Mouse (Mus musculus) forebrain, embryonic 15.5 days (tissue): ENCODE measurements around the gene Oaz1. TPM values are rescaled to one million over a fixed set of nuclear protein-coding genes. Genes with fewer than 3 reads are reported as not detected.

Experiments used
- ATAC-seq: fragments of 200-750 bp; cut with Nextera tagmentation; replicated peaks from 2 replicates; pipeline ENCODE4 v1.8.0; 2017; ENCODE audit warnings: mild to moderate bottlenecking, moderate TSS enrichment, moderate library complexity
- H3K27ac ChIP-seq: fragments of 300-500 bp; sonication (generic); replicated peaks from 2 replicates; pipeline ENCODE4 v1.5.1; 2015; ENCODE audit warnings: mild to moderate bottlenecking, inconsistent platforms
- H3K27me3 ChIP-seq: fragments of 300-500 bp; sonication (generic); 2 replicates; pipeline ENCODE4 v1.6.1; 2015; ENCODE audit warnings: inconsistent platforms
- H3K36me3 ChIP-seq: fragments of 300-500 bp; sonication (generic); 2 replicates; pipeline ENCODE4 v1.6.1; 2015; ENCODE audit warnings: mild to moderate bottlenecking, inconsistent platforms
- H3K4me1 ChIP-seq: fragments of 300-500 bp; sonication (generic); 2 replicates; pipeline ENCODE4 v1.6.1; 2015; ENCODE audit warnings: inconsistent platforms
- H3K4me2 ChIP-seq: fragments of 300-500 bp; sonication (generic); replicated peaks from 2 replicates; pipeline ENCODE4 v1.6.1; 2015; ENCODE audit warnings: mild to moderate bottlenecking, inconsistent platforms
- H3K4me3 ChIP-seq: fragments of 300-500 bp; sonication (generic); 2 replicates; pipeline ENCODE4 v1.5.1; 2015; ENCODE audit warnings: mild to moderate bottlenecking, inconsistent platforms
- H3K9ac ChIP-seq: fragments of 300-500 bp; sonication (generic); replicated peaks from 2 replicates; pipeline ENCODE4 v1.6.1; 2015; ENCODE audit warnings: mild to moderate bottlenecking, inconsistent platforms
- H3K9me3 ChIP-seq: fragments of 300-500 bp; sonication (generic); 2 replicates; pipeline ENCODE4 v1.6.1; 2016; ENCODE audit warnings: inconsistent platforms
- WGBS: fragments of 180-500 bp; shearing (Covaris S2); methylation state at CpG from one replicate; pipeline ENCODE4 v1.1.7; 2015; ENCODE audit warnings: mixed read lengths; 5-methylcytosine and 5-hydroxymethylcytosine counted together
- polyA plus RNA-seq: library from polyadenylated mRNA; unstranded; fragments of >200 nt; fragmentation: Nextera tagmentation; extraction: Ambion mirVana; gene quantifications from 2 replicates; pipeline ENCODE4 v1.2.1, GENCODE M21; 2015

The Oaz1 gene
- polyA plus RNA-seq, 1 experiment from 2014 or later = 1,419 TPM

- Histone ChIP-seq H3K4me3 (no peak overlapping the region), H3K4me2 (no peak overlapping the region), H3K9ac (no peak overlapping the region), H3K27ac (no peak overlapping the region), H3K27me3 (no peaks in the 10 kb centered on the region), H3K36me3 (peaks cover 73% of the 10 kb centered on the region), H3K4me1 (peaks cover 18% of the 10 kb centered on the region), H3K9me3 (no peaks in the 10 kb centered on the region)
- ATAC-seq = no peak
- 90% methylated on average over 4 of the region's 4 CpGs for WGBS
These were observed 32.7 kb upstream of the Oaz1 start for GRCm38 (mm10) chr10:80793803-80794202.

- H3K36me3 ChIP-seq = peaks cover 64% of the 10 kb centered on the region
These were observed 31.7 kb upstream of the Oaz1 start for GRCm38 (mm10) chr10:80794750-80795149.

GRCm38 (mm10) chr10:80796307-80796848, 30.1 kb upstream of the Oaz1 start:
- H3K27me3 ChIP-seq = no peaks in the 10 kb centered on the region
- no peak overlapping the region for H3K27ac ChIP-seq
- peaks cover 32% of the 10 kb centered on the region for H3K4me1 ChIP-seq
- peak overlapping the region; percentile 96; the same call in 1 of the 2 replicates for H3K4me3 ChIP-seq
- H3K9me3 ChIP-seq = no peaks in the 10 kb centered on the region
- H3K9ac ChIP-seq = peak overlapping the region; percentile 99
- peak overlapping the region; percentile 89 for H3K4me2 ChIP-seq
- no peak for ATAC-seq
- 78% methylated on average over 9 of the region's 9 CpGs for WGBS
- H3K36me3 ChIP-seq = peaks cover 50% of the 10 kb centered on the region

More at GRCm38 (mm10) chr10:80794750-80795149, 31.7 kb upstream of the Oaz1 start:
- ATAC-seq = no peak
- Histone ChIP-seq H3K27ac (no peak overlapping the region), H3K9ac (no peak overlapping the region), H3K9me3 (no peaks in the 10 kb centered on the region), H3K4me1 (peaks cover 25% of the 10 kb centered on the region), H3K4me2 (no peak overlapping the region), H3K4me3 (no peak overlapping the region), H3K27me3 (no peaks in the 10 kb centered on the region)
- 79% methylated on average over 8 of the region's 8 CpGs for WGBS

GRCm38 (mm10) chr10:80797186-80798149, 29.0 kb upstream of the Oaz1 start:
- Histone ChIP-seq H3K4me1 (peaks cover 32% of the 10 kb centered on the region), H3K36me3 (peaks cover 50% of the 10 kb centered on the region), H3K4me2 (peak overlapping the region; percentile 89), H3K9me3 (no peaks in the 10 kb centered on the region), H3K9ac (peak overlapping the region; percentile 99), H3K27me3 (no peaks in the 10 kb centered on the region), H3K27ac (peak overlapping the region; percentile 99), H3K4me3 (peak overlapping the region; percentile 96)
- WGBS = 2% methylated on average over 58 of the region's 59 CpGs
- ATAC-seq = peak; percentile 74

- Histone ChIP-seq H3K4me1 (peaks cover 32% of the 10 kb centered on the region), H3K27ac (peak within 1 kb of the TSS; percentile 99), H3K9ac (peak within 1 kb of the TSS; percentile 99), H3K36me3 (peaks cover 50% of the 10 kb centered on the region), H3K4me2 (peak within 1 kb of the TSS; percentile 89), H3K27me3 (no peaks in the 10 kb centered on the region), H3K4me3 (peak within 1 kb of the TSS; percentile 96), H3K9me3 (no peaks in the 10 kb centered on the region)
- peak; percentile 95 for ATAC-seq
- under 1% methylated on average over 104 of the region's 104 CpGs for WGBS
These were observed 28.1 kb upstream of the Oaz1 start, which contains the start of the genes Sf3a2 and Plekhj1 for GRCm38 (mm10) chr10:80798150-80799006. Gene Sf3a2 (plus strand): TSS chr10:80798198. Gene Plekhj1 (minus strand): TSS chr10:80798626.

- Histone ChIP-seq H3K4me3 (peak overlapping the region; percentile 96), H3K27me3 (no peaks in the 10 kb centered on the region), H3K9me3 (no peaks in the 10 kb centered on the region), H3K4me2 (peak overlapping the region; percentile 89), H3K4me1 (peaks cover 32% of the 10 kb centered on the region), H3K27ac (peak overlapping the region; percentile 99), H3K36me3 (peaks cover 52% of the 10 kb centered on the region), H3K9ac (peak overlapping the region; percentile 99)
- no peak for ATAC-seq
- WGBS = 2% methylated on average over 18 of the region's 18 CpGs
These were observed 27.3 kb upstream of the Oaz1 start for GRCm38 (mm10) chr10:80799070-80799566.

GRCm38 (mm10) chr10:80802204-80802912, 24.1 kb upstream of the Oaz1 start:
- Histone ChIP-seq H3K4me1 (peaks cover 29% of the 10 kb centered on the region), H3K9me3 (no peaks in the 10 kb centered on the region), H3K27ac (no peak overlapping the region), H3K36me3 (peaks cover 37% of the 10 kb centered on the region), H3K9ac (no peak overlapping the region), H3K4me3 (no peak overlapping the region), H3K4me2 (no peak overlapping the region), H3K27me3 (no peaks in the 10 kb centered on the region)
- no peak for ATAC-seq
- 93% methylated on average over 10 of the region's 10 CpGs for WGBS

GRCm38 (mm10) chr10:80802996-80803395, 23.5 kb upstream of the Oaz1 start:
- WGBS = 84% methylated on average over 3 of the region's 3 CpGs
- Histone ChIP-seq H3K27ac (no peak overlapping the region), H3K4me1 (peaks cover 31% of the 10 kb centered on the region), H3K36me3 (peaks cover 37% of the 10 kb centered on the region), H3K9me3 (no peaks in the 10 kb centered on the region), H3K4me2 (no peak overlapping the region), H3K4me3 (no peak overlapping the region), H3K27me3 (peaks cover 3% of the 10 kb centered on the region; the same call in 1 of the 2 replicates), H3K9ac (no peak overlapping the region)
- ATAC-seq = no peak

GRCm38 (mm10) chr10:80804340-80804739, 22.1 kb upstream of the Oaz1 start:
- peaks cover 38% of the 10 kb centered on the region for H3K4me1 ChIP-seq
- WGBS = 100% methylated on average over 2 of the region's 2 CpGs

GRCm38 (mm10) chr10:80804916-80805315, 21.5 kb upstream of the Oaz1 start, which contains the start of gene Amh:
Gene Amh (plus strand): TSS chr10:80805243.
- Histone ChIP-seq H3K9me3 (no peaks in the 10 kb centered on the region), H3K27ac (no peak within 1 kb of the TSS), H3K4me2 (no peak within 1 kb of the TSS), H3K4me3 (no peak within 1 kb of the TSS), H3K4me1 (peaks cover 32% of the 10 kb centered on the region), H3K27me3 (peaks cover 21% of the 10 kb centered on the region; the same call in 1 of the 2 replicates), H3K36me3 (peaks cover 37% of the 10 kb centered on the region), H3K9ac (no peak within 1 kb of the TSS)
- WGBS = 65% methylated on average over 6 of the region's 6 CpGs
- ATAC-seq = no peak

More at GRCm38 (mm10) chr10:80804340-80804739, 22.1 kb upstream of the Oaz1 start:
- no peaks in the 10 kb centered on the region for H3K9me3 ChIP-seq
- peaks cover 17% of the 10 kb centered on the region; the same call in 1 of the 2 replicates for H3K27me3 ChIP-seq
- H3K4me2 ChIP-seq = no peak overlapping the region
- H3K36me3 ChIP-seq = peaks cover 37% of the 10 kb centered on the region
- H3K27ac ChIP-seq = no peak overlapping the region
- no peak for ATAC-seq
- H3K9ac ChIP-seq = no peak overlapping the region
- H3K4me3 ChIP-seq = no peak overlapping the region

- Histone ChIP-seq H3K9ac (no peak overlapping the region), H3K4me1 (peaks cover 28% of the 10 kb centered on the region), H3K36me3 (peaks cover 37% of the 10 kb centered on the region), H3K27ac (no peak overlapping the region), H3K9me3 (no peaks in the 10 kb centered on the region), H3K4me2 (no peak overlapping the region), H3K27me3 (peaks cover 25% of the 10 kb centered on the region), H3K4me3 (no peak overlapping the region)
- WGBS = 73% methylated on average over 5 of the region's 5 CpGs
- ATAC-seq = no peak
These were observed 21.1 kb upstream of the Oaz1 start for GRCm38 (mm10) chr10:80805322-80805721.
